Mouse (Mus musculus) erythroblast, embryonic 14.5 days (primary cell): Measurements from ENCODE around the gene Dync2li1. TPM values are rescaled to one million over a fixed set of nuclear protein-coding genes. Genes with fewer than 3 reads are reported as not detected.

ENCODE experiments used
- H3K27me3 ChIP-seq: 2 replicates; pipeline ENCODE4 v1.6.1; 2012; ENCODE audit warnings: inconsistent platforms; ENCODE audit not compliant: control insufficient read depth
- H3K36me3 ChIP-seq: 2 replicates; pipeline ENCODE4 v1.6.1; 2012; ENCODE audit warnings: mild to moderate bottlenecking, inconsistent platforms; ENCODE audit not compliant: control insufficient read depth
- H3K4me1 ChIP-seq: 2 replicates; pipeline ENCODE4 v1.6.1; 2012; ENCODE audit warnings: inconsistent platforms; ENCODE audit not compliant: control insufficient read depth
- H3K4me3 ChIP-seq: replicated peaks from 2 replicates; pipeline ENCODE3; 2012; ENCODE audit warnings: moderate library complexity, mild to moderate bottlenecking, inconsistent platforms
- H3K9me3 ChIP-seq: 2 replicates; pipeline ENCODE4 v1.6.1; 2012; ENCODE audit warnings: low read length, inconsistent platforms, mixed read lengths; ENCODE audit not compliant: control insufficient read depth
- GATA1 ChIP-seq: IDR thresholded peaks from 2 replicates; pipeline ENCODE4 v1.6.1; 2012; ENCODE audit warnings: low read length, inconsistent platforms, mixed read lengths
- TAL1 ChIP-seq: IDR thresholded peaks from 3 replicates; pipeline ENCODE4 v1.6.1; 2012; ENCODE audit warnings: low read length, inconsistent platforms, mixed read lengths
- polyA plus RNA-seq: library from polyadenylated mRNA; stranded (reverse); fragments of >175 nt; gene quantifications from 2 replicates; pipeline ENCODE4 v1.2.3, GENCODE M21; 2012

Gene Dync2li1
- polyA plus RNA-seq, 1 experiment: not detected

DNA sequence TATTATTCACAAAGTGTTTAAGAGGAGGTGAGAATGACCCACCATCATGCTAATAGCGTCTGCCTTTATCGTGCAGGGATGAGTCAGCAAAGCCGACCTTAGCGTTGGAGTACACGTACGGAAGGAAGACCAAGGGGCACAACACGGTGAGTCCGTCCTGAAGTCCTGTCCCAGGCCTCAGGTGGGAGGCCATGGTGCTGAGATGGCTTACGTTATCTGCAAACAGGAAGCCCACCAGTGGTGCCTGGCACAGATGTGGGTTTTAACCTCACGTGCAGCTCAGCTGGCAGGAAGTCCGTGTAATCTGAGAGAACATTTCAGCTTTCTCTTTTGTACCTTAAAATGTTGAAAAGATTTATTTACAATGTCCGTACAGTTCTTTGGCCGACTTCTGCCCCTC, 7.1 kb downstream of the Dync2li1 start:
- no peak for TF ChIP-seq TAL1
- no peak for TF ChIP-seq GATA1
- no peaks in the 10 kb centered on the region for H3K4me1 ChIP-seq
- H3K36me3 ChIP-seq: no peaks in the 10 kb centered on the region
- H3K27me3 ChIP-seq: no peaks in the 10 kb centered on the region
- no peak overlapping the region for H3K4me3 ChIP-seq
- H3K9me3 ChIP-seq: no peaks in the 10 kb centered on the region

- TF ChIP-seq GATA1 (no peak), TAL1 (no peak)
- no peak overlapping the region for H3K4me3 ChIP-seq
- no peaks in the 10 kb centered on the region for H3K4me1 ChIP-seq
- no peaks in the 10 kb centered on the region for H3K27me3 ChIP-seq
- H3K36me3 ChIP-seq: no peaks in the 10 kb centered on the region
- no peaks in the 10 kb centered on the region for H3K9me3 ChIP-seq
These were observed 10.0 kb downstream of the Dync2li1 start for GRCm38 (mm10) chr17:84636328-84636727.

DNA sequence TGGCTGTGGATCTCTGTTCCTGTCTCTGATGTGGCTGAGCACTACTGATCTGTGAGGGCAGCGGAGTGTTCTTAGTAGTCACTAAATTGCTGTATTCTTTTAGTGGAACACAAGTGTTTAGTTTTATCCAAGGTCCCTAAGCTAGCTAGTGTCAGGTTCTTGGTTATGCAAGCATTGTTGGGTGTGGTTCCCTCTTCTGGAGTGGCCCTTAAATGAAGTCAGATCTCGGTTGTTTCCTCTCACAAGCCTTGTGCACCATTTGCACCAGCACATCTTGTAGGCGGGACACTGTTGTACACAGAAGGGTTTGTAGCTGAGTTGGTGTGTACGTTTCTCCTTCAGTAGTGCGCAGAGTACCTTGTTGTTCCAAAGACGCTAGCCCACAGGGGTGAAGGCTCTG, 11.7 kb downstream of the Dync2li1 start:
- no peaks in the 10 kb centered on the region for H3K36me3 ChIP-seq
- H3K4me3 ChIP-seq: no peak overlapping the region
- no peak for TF ChIP-seq TAL1
- H3K4me1 ChIP-seq: no peaks in the 10 kb centered on the region
- H3K9me3 ChIP-seq: no peaks in the 10 kb centered on the region
- no peaks in the 10 kb centered on the region for H3K27me3 ChIP-seq

DNA sequence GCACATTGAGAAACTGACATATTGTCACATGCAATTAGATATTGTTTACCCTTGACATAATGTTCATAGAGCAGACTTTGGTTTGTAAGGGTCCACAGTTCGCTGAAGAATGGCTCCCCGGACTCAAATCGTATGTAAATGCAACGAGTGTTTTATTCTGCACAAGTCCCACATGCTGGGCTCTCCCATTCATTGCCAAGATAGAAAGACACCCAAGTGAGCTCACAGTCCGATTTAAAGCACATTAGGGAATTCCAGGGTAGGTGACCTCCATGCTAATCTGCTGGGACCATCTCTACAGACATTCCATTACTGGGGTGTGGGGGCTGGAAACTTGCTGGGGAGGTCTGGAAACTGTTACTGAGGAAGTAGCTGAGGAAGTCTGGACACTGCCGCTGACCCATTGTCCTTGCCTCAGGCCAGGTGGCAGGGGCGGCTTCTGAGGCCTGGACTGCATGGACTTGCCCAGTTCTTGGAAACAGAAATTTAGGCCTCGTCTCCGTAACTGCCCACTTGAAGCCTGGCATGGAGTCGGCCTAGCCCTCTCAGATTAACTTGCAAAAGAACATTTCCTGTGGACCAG, 13.6 kb downstream of the Dync2li1 start:
- Histone ChIP-seq H3K9me3 (no peaks in the 10 kb centered on the region), H3K27me3 (no peaks in the 10 kb centered on the region), H3K36me3 (no peaks in the 10 kb centered on the region), H3K4me3 (no peak overlapping the region), H3K4me1 (no peaks in the 10 kb centered on the region)
- TF ChIP-seq TAL1 (no peak), GATA1 (no peak)

- Histone ChIP-seq H3K4me3 (no peak overlapping the region), H3K4me1 (no peaks in the 10 kb centered on the region), H3K36me3 (no peaks in the 10 kb centered on the region), H3K27me3 (no peaks in the 10 kb centered on the region), H3K9me3 (no peaks in the 10 kb centered on the region)
- TF ChIP-seq GATA1 (no peak), TAL1 (no peak)
These were observed 15.6 kb downstream of the Dync2li1 start for GRCm38 (mm10) chr17:84641893-84642292.

DNA sequence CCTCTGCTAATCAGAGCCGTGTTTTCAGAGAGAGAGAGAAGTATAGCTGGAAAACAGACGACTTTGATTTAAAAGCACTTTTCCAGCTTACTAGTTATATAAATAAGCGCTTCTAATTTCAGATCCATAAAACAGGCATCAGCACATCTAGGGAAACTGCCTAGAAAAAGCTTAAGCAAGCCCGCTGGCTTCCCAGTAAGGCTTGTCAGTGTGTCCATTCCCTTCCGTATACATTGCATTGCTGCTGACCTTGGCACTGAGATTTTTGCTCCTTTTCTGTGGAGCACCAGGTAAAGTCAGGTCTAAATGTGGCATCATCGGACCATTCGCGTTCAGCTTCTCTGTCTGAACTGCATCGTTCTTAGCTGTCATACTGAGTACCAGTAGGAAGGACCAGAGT, 16.0 kb downstream of the Dync2li1 start:
- Histone ChIP-seq H3K9me3 (no peaks in the 10 kb centered on the region), H3K4me3 (no peak overlapping the region), H3K27me3 (no peaks in the 10 kb centered on the region), H3K36me3 (no peaks in the 10 kb centered on the region), H3K4me1 (no peaks in the 10 kb centered on the region)
- TF ChIP-seq TAL1 (no peak), GATA1 (no peak)

DNA sequence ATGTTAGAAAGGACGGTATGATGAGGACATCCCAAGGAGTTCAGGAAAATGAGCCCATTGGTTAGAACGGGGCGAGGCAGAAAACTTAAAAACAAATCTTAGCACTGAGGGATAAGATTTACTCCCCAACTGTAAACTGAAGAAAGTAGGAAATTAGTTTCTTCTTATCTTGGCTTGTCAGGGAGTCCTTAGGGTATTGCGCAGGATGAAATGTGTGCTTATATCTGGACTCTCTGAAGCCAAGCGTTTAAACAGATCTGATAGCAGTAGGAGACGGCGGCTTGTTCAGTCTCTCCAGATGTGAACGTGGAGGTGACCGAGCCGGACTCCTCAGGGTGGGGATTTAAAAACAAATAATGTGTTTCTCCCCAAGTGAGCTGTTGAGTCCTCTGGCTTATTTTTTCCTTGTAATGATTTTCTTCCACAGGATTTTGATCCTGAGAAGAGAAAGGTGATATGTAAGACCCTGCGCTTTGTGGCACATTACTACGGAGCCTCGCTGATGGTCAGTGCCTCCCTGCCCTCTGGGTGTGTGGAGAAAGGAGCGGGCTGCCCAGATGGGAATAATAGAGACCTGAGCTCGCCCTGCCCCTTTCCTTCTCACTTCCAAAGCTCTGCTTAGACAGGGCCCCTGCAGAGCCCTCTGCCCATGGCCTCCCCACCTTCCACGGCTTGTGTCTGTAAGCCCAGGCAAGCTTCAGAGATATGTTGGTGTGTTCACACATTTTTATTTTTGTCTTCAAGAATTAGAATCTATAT, 18.2 kb downstream of the Dync2li1 start:
- H3K4me3 ChIP-seq: no peak overlapping the region
- H3K4me1 ChIP-seq: no peaks in the 10 kb centered on the region
- no peak for TF ChIP-seq TAL1
- TF ChIP-seq GATA1: no peak
- no peaks in the 10 kb centered on the region for H3K9me3 ChIP-seq
- no peaks in the 10 kb centered on the region for H3K27me3 ChIP-seq
- H3K36me3 ChIP-seq: no peaks in the 10 kb centered on the region

DNA sequence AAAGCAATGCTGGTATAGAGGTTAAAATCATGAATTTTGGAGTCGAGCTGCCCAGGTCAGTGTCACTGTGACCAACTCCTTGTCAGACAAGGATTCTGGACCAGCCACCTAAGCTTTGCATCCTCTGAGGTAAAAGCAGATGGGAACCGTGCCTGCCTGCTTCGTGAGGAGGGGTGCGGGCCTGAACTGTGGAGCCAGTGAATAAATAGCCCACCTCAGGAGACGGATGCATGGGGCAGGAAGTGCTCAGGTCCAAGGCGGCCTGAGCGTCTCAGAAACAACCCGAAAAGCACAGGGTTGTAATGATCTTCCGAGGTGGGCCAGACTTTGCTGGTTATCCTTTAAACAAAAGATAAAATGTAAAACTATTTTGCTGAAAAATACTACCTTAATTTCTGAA, 18.8 kb downstream of the Dync2li1 start:
- H3K9me3 ChIP-seq: no peaks in the 10 kb centered on the region
- H3K4me3 ChIP-seq: no peak overlapping the region
- H3K36me3 ChIP-seq: no peaks in the 10 kb centered on the region
- no peaks in the 10 kb centered on the region for H3K27me3 ChIP-seq
- H3K4me1 ChIP-seq: no peaks in the 10 kb centered on the region
- no peak for TF ChIP-seq GATA1

DNA sequence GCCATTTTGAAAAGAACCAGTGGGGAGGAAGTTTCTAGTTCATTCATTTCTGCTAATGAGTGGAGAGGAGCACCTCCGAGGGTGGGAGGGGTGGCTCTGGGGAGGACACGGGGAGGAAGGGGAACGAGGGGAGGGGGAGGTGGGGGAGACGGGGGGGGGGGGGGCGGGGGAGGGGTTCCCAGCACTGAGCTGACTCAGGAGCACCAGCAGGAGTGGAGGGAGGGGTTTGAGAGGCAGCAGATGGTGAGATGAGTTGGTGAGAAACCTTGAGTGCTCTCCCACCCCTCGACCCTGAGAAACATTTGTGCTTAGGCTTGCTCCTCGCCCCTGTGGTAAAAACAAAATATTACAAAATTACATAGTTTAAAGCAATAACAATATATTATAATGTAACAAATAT, 19.6 kb downstream of the Dync2li1 start:
- Histone ChIP-seq H3K9me3 (no peaks in the 10 kb centered on the region), H3K4me3 (no peak overlapping the region), H3K27me3 (no peaks in the 10 kb centered on the region), H3K4me1 (no peaks in the 10 kb centered on the region), H3K36me3 (no peaks in the 10 kb centered on the region)
- no peak for TF ChIP-seq TAL1
- no peak for TF ChIP-seq GATA1

DNA sequence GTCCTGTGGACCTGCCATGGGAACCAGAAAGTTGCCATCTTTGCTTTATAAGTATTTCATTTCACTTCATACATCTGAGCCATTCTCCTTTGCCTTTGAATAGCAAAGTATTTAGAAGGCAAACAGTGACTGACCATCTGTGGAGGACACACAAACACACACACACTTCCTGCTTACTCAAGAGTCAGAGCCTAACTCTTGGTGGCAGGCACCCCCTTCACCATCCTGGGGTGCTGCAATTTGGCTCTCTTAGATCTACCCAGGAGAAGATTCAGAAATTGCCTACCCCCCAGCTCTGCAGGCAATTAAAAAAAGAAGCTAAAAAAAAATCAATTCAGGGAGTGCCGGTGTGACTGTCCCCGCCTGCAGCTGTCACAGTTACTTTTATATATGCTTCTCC, 20.2 kb downstream of the Dync2li1 start:
- Histone ChIP-seq H3K4me1 (no peaks in the 10 kb centered on the region), H3K27me3 (no peaks in the 10 kb centered on the region), H3K9me3 (no peaks in the 10 kb centered on the region), H3K4me3 (no peak overlapping the region), H3K36me3 (no peaks in the 10 kb centered on the region)
- no peak for TF ChIP-seq GATA1
- TF ChIP-seq TAL1: no peak
